Mouse (Mus musculus) intestine, embryonic 14.5 days (tissue): Measurements from ENCODE around the gene Opa3. TPM values are rescaled to one million over a fixed set of nuclear protein-coding genes. Genes with fewer than 3 reads are reported as not detected.

ENCODE experiments used
- ATAC-seq: fragments of 200-750 bp; cut with Nextera tagmentation; replicated peaks from 2 replicates; pipeline ENCODE4 v1.8.0; 2017; ENCODE audit warnings: low read depth, moderate number of reproducible peaks, moderate TSS enrichment, moderate library complexity; ENCODE audit not compliant: low FRiP score, low TSS enrichment
- DNase-seq: peaks from one replicate; pipeline ENCODE4 v3.0.0-alpha.2; 2018; ENCODE audit warnings: low spot score
- H3K27ac ChIP-seq: fragments of 300-500 bp; sonication (generic); 2 replicates; pipeline ENCODE4 v1.5.1; 2014; ENCODE audit warnings: low read depth, mild to moderate bottlenecking, control low read depth
- H3K27me3 ChIP-seq: fragments of 300-500 bp; sonication (generic); replicated peaks from 2 replicates; pipeline ENCODE4 v1.6.1; 2014; ENCODE audit warnings: low read length, control low read depth; ENCODE audit not compliant: control insufficient read depth, insufficient read depth
- H3K36me3 ChIP-seq: fragments of 300-500 bp; sonication (generic); 2 replicates; pipeline ENCODE4 v1.6.1; 2014; ENCODE audit warnings: low read length, control low read depth; ENCODE audit not compliant: control insufficient read depth, insufficient read depth
- H3K4me1 ChIP-seq: fragments of 300-500 bp; sonication (generic); replicated peaks from 2 replicates; pipeline ENCODE4 v1.6.1; 2014; ENCODE audit warnings: low read length, control low read depth, mixed read lengths; ENCODE audit not compliant: control insufficient read depth, insufficient read depth
- H3K4me2 ChIP-seq: fragments of 300-500 bp; sonication (generic); 2 replicates; pipeline ENCODE4 v1.6.1; 2014; ENCODE audit warnings: low read length
- H3K4me3 ChIP-seq: fragments of 300-500 bp; sonication (generic); 2 replicates; pipeline ENCODE4 v1.5.1; 2014; ENCODE audit warnings: low read depth, low read length, control low read depth, mixed read lengths
- H3K9ac ChIP-seq: fragments of 300-500 bp; sonication (generic); 2 replicates; pipeline ENCODE4 v1.6.1; 2014; ENCODE audit warnings: mild to moderate bottlenecking, low read length
- H3K9me3 ChIP-seq: fragments of 300-500 bp; sonication (generic); 2 replicates; pipeline ENCODE4 v1.6.1; 2016; ENCODE audit warnings: low read length, control low read depth; ENCODE audit not compliant: control insufficient read depth
- WGBS: fragments of 180-500 bp; shearing (Covaris S2); extraction: QIAGEN DNeasy Blood & Tissue Kit; methylation state at CpG from one replicate; pipeline ENCODE4 v1.1.7; 2014; 5-methylcytosine and 5-hydroxymethylcytosine counted together
- polyA plus RNA-seq: library from polyadenylated mRNA; unstranded; fragments of >200 nt; fragmentation: Nextera tagmentation; extraction: Ambion mirVana; gene quantifications from 2 replicates; pipeline ENCODE4 v1.2.1, GENCODE M21; 2014

Opa3 gene
- polyA plus RNA-seq, 1 experiment from 2014 or later: 37.4 TPM

GRCm38 (mm10) chr7:19243858-19244257 is 15.7 kb downstream of the Opa3 start:
- peaks cover 26% of the 10 kb centered on the region for H3K36me3 ChIP-seq
- no peak overlapping the region for H3K9ac ChIP-seq
- H3K4me2 ChIP-seq: no peak overlapping the region
- DNase-seq (no peak), ATAC-seq (no peak)
- 0 out of 2 replicates have a peak, but pooled peaks cover 5% of the 10 kb centered on the region for H3K4me1 ChIP-seq
- no peak overlapping the region for H3K27ac ChIP-seq
- no peaks in the 10 kb centered on the region for H3K27me3 ChIP-seq
- 74% methylated on average over 5 of the region's 5 CpGs for WGBS
- H3K4me3 ChIP-seq: no peak overlapping the region
- no peaks in the 10 kb centered on the region for H3K9me3 ChIP-seq

DNA sequence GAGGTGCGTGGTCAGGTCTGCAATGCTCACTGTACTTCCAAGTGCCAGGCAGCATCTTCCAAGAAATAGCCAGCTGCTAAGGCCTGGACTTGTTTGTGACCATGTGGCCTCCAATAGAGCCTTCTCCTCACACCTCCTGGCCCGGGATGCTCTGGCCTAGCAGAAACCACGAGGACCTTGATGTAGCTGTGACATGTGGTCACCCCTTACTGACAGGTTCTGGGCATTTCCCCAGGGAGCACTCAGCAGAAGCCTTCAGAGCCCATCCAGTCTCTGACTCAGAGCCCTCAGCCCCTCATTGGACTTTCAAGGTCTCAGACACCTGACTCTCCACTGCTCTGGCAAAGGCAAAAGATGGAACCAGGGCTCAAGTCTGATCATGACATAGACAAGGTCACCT is 16.9 kb downstream of the Opa3 start:
- Histone ChIP-seq H3K27ac (no peak overlapping the region), H3K4me2 (no peak overlapping the region), H3K27me3 (no peaks in the 10 kb centered on the region), H3K9ac (no peak overlapping the region), H3K9me3 (no peaks in the 10 kb centered on the region), H3K4me1 (no peaks in the 10 kb centered on the region), H3K4me3 (no peak overlapping the region), H3K36me3 (peaks cover 26% of the 10 kb centered on the region)
- ATAC-seq (no peak), DNase-seq (no peak)
- WGBS: 88% methylated on average over 3 of the region's 3 CpGs

- H3K36me3 ChIP-seq: peaks cover 26% of the 10 kb centered on the region
- no peak for DNase-seq
- no peaks in the 10 kb centered on the region for H3K4me1 ChIP-seq
- no peak overlapping the region for H3K9ac ChIP-seq
- no peak overlapping the region for H3K27ac ChIP-seq
- no peak overlapping the region for H3K4me2 ChIP-seq
- no peak overlapping the region for H3K4me3 ChIP-seq
- H3K9me3 ChIP-seq: no peaks in the 10 kb centered on the region
- ATAC-seq: no peak
- H3K27me3 ChIP-seq: no peaks in the 10 kb centered on the region
- WGBS: 85% methylated on average over 1 of the region's 1 CpGs
These were observed 18.7 kb downstream of the Opa3 start for GRCm38 (mm10) chr7:19246855-19247254.

DNA sequence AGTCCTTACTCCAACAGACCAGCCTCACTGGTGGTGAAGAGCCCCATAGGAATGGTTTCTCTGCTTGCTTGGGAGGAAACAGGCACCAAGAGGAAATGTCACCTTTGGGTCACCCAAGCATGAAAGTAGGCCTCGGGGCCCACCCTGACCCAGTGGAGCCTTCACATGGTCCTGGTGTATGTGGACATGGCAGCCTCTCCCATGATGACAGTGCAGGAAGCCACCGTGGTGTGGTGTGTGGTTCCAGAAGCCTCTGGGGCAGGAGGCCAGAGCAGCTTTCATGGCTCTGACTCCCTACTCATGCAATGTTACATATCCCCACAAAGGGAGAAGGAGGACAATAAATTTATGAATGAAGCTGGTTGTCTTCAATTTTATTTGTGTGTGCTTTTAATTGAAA is 19.4 kb downstream of the Opa3 start:
- Histone ChIP-seq H3K4me1 (no peaks in the 10 kb centered on the region), H3K36me3 (peaks cover 26% of the 10 kb centered on the region), H3K4me3 (no peak overlapping the region), H3K27ac (no peak overlapping the region), H3K4me2 (no peak overlapping the region), H3K9ac (no peak overlapping the region), H3K9me3 (no peaks in the 10 kb centered on the region), H3K27me3 (no peaks in the 10 kb centered on the region)
- DNase-seq: no peak
- 91% methylated on average over 2 of the region's 2 CpGs for WGBS
- ATAC-seq: no peak

- H3K4me2 ChIP-seq: no peak overlapping the region
- no peak overlapping the region for H3K9ac ChIP-seq
- no peak for ATAC-seq
- H3K9me3 ChIP-seq: no peaks in the 10 kb centered on the region
- no peak overlapping the region for H3K4me3 ChIP-seq
- H3K27ac ChIP-seq: no peak overlapping the region
- WGBS: 80% methylated on average over 4 of the region's 4 CpGs
- no peaks in the 10 kb centered on the region for H3K4me1 ChIP-seq
- H3K27me3 ChIP-seq: no peaks in the 10 kb centered on the region
- DNase-seq: no peak
- peaks cover 26% of the 10 kb centered on the region for H3K36me3 ChIP-seq
These were observed 23.9 kb downstream of the Opa3 start for GRCm38 (mm10) chr7:19252078-19252477.

DNA sequence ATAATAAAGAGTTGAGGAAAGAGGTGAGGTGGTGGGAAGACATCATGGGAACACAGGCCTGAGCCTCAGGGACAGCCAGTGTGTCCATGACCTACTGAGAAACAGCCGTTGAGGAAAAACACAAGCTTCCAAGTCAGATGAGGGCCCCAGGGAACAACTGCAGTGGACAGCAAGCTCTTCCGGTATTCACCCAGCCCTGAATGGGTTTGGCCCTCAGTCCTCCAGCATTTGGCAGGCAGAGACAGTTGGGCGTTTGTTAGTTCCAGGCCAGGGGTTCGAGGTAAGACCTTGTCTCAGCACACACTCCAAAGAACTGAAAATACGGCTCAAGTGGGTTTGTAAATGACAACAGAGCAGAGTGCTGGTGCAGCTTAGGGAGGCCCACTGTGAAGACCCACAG is 25.3 kb downstream of the Opa3 start:
- ATAC-seq (no peak), DNase-seq (no peak)
- Histone ChIP-seq H3K9me3 (no peaks in the 10 kb centered on the region), H3K4me3 (no peak overlapping the region), H3K27me3 (no peaks in the 10 kb centered on the region), H3K27ac (no peak overlapping the region), H3K36me3 (peaks cover 33% of the 10 kb centered on the region), H3K9ac (no peak overlapping the region), H3K4me2 (no peak overlapping the region), H3K4me1 (no peaks in the 10 kb centered on the region)
- 75% methylated on average over 5 of the region's 5 CpGs for WGBS

DNA sequence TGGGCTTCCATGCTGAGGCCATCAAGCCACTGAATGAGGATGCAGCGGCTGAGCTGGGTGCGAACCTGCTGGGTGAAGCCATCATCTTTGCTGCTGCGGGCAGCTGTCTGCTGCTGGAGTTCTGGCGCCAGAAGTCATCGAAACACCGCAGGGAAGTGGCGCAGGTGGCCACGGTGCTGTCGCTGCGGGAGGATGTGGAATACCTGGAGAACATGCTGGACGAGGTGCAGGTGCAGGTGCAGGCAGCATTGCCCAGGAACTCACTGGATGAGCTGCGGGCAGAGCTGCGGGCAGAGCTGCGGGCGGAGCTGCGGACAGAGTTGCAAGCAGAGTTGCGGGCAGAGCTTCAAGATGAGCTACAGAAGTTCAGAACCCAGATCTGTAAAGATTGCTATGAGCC is 27.3 kb downstream of the Opa3 start:
- Histone ChIP-seq H3K36me3 (peaks cover 52% of the 10 kb centered on the region), H3K9me3 (no peaks in the 10 kb centered on the region), H3K4me3 (no peak overlapping the region), H3K27ac (no peak overlapping the region), H3K27me3 (no peaks in the 10 kb centered on the region), H3K4me2 (no peak overlapping the region), H3K4me1 (no peaks in the 10 kb centered on the region), H3K9ac (no peak overlapping the region)
- DNase-seq (no peak), ATAC-seq (no peak)
- 89% methylated on average over 17 of the region's 17 CpGs for WGBS

DNA sequence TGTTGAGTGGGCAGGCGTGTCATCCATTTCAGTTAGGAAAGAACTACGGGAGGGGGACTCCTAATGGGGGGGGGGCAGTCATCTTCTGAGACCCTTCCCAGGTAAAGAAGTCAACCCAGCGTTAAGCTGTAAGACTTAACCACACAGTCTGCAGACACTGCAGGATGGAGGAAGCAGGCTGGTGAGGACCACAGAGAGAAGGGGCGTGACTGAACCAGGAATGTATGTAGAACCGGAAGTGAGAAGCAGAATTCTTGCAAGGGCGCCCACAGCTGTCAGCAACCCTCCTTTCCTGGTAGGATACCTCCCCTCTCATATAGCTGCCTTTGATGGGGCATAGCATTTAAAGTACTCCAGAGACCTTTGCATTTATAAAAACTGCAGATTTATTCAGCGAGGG is 28.4 kb downstream of the Opa3 start:
- WGBS: 83% methylated on average over 7 of the region's 7 CpGs
- no peak overlapping the region for H3K9ac ChIP-seq
- H3K4me1 ChIP-seq: no peaks in the 10 kb centered on the region
- no peak overlapping the region for H3K27ac ChIP-seq
- no peak overlapping the region for H3K4me3 ChIP-seq
- no peak for DNase-seq
- no peak for ATAC-seq
- no peaks in the 10 kb centered on the region for H3K27me3 ChIP-seq
- no peak overlapping the region for H3K4me2 ChIP-seq
- no peaks in the 10 kb centered on the region for H3K9me3 ChIP-seq
- peaks cover 64% of the 10 kb centered on the region for H3K36me3 ChIP-seq

GRCm38 (mm10) chr7:19257390-19258022 is 29.4 kb downstream of the Opa3 start:
- no peak overlapping the region for H3K27ac ChIP-seq
- no peak overlapping the region for H3K4me3 ChIP-seq
- no peaks in the 10 kb centered on the region for H3K27me3 ChIP-seq
- no peak overlapping the region for H3K9ac ChIP-seq
- peaks cover 73% of the 10 kb centered on the region for H3K36me3 ChIP-seq
- WGBS: 40% methylated on average over 11 of the region's 11 CpGs
- H3K4me2 ChIP-seq: no peak overlapping the region
- no peaks in the 10 kb centered on the region for H3K4me1 ChIP-seq
- DNase-seq (peak; percentile 74), ATAC-seq (peak; percentile 59)
- H3K9me3 ChIP-seq: no peaks in the 10 kb centered on the region
